ENCODE assay signal across 13 mouse cellular contexts in genomic region chr5:73265460-73265859, GRCm38 (mm10). TPM values are rescaled to one million over a fixed set of nuclear protein-coding genes. Genes with fewer than 3 reads are reported as not detected.
DNase-seq lines count a peak whose midpoint lies in the region; ATAC-seq lines count a peak whose summit lies in the region.
"Had no signal": no experiment of that assay in that cellular context is flagged by ENCODE, and none has a peak within 500 bp of the region (broad histone marks: within the 10 kb centered on the region; RNA-seq: fewer than 3 reads in every experiment).

No protein-coding gene starts in this region.

- H3K4me1 ChIP-seq in embryonic facial prominence, embryonic 12.5 days = no peaks in the 10 kb centered on the region
- H3K4me1 ChIP-seq: embryonic facial prominence, embryonic 13.5 days; limb, embryonic 15.5 days had no signal

- no peak overlapping the region for H3K4me3 ChIP-seq in embryonic facial prominence, embryonic 12.5 days
- H3K4me3 ChIP-seq: embryonic facial prominence, embryonic 13.5 days; heart, embryonic 15.5 days; limb, embryonic 15.5 days; myocyte had no signal

- peaks cover 3% of the 10 kb centered on the region; the same call in 1 of the 2 replicates for H3K9me3 ChIP-seq in embryonic facial prominence, embryonic 12.5 days
- H3K9me3 ChIP-seq: embryonic facial prominence, embryonic 13.5 days; heart, embryonic 15.5 days; limb, embryonic 15.5 days had no signal

- no peak for ATAC-seq in embryonic facial prominence, embryonic 12.5 days (ENCODE audit: insufficient number of reproducible peaks, insufficient read depth, low FRiP score, low TSS enrichment)
- peak; percentile 47; the same call in 1 of the 2 replicates for ATAC-seq in megakaryocyte, adult 5-6 weeks (ENCODE audit: poor library complexity, severe bottlenecking)

- no peaks in the 10 kb centered on the region for H3K36me3 ChIP-seq in embryonic facial prominence, embryonic 12.5 days
- H3K36me3 ChIP-seq: embryonic facial prominence, embryonic 13.5 days; heart, embryonic 15.5 days; limb, embryonic 15.5 days had no signal

- WGBS in embryonic facial prominence, embryonic 12.5 days = 15% methylated on average over 5 of the region's 5 CpGs

- peak; percentile 15 for DNase-seq in adrenal gland, postnatal 14 days
- DNase-seq in adrenal gland, postnatal 4 days (ENCODE audit: low spot score in 2 of 2) = no peak
- peak; percentile 31 for DNase-seq in 3T3-L1 (ENCODE audit: low read depth, low spot score)
- DNase-seq in retina, postnatal 1 day = no peak
- DNase-seq in frontal cortex, postnatal 10 days (ENCODE audit: low spot score in 2 of 2) = no peak
- no peak for DNase-seq in cerebellum, adult 11 months
- DNase-seq: adrenal gland, adult 8-10 months had no signal

- H3K27ac ChIP-seq in embryonic facial prominence, embryonic 12.5 days = 0 out of 2 replicates have a peak overlapping the region, but pooled peaks have one; percentile 25
- H3K27ac ChIP-seq: embryonic facial prominence, embryonic 13.5 days; heart, embryonic 15.5 days; limb, embryonic 15.5 days had no signal

- no peak overlapping the region for H3K9ac ChIP-seq in embryonic facial prominence, embryonic 12.5 days
- H3K9ac ChIP-seq: embryonic facial prominence, embryonic 13.5 days; heart, embryonic 15.5 days; limb, embryonic 15.5 days had no signal

- no peak overlapping the region for H3K4me2 ChIP-seq in embryonic facial prominence, embryonic 12.5 days (replicated peaks)
- H3K4me2 ChIP-seq: embryonic facial prominence, embryonic 13.5 days; heart, embryonic 15.5 days; limb, embryonic 15.5 days had no signal

- H3K27me3 ChIP-seq in embryonic facial prominence, embryonic 12.5 days = no peaks in the 10 kb centered on the region
- H3K27me3 ChIP-seq: embryonic facial prominence, embryonic 13.5 days; heart, embryonic 15.5 days; limb, embryonic 15.5 days had no signal

RNA-seq across cellular contexts. Expression of gene Fryl, which starts 9.0 kb away (rescaled TPM):
- 43.0 and 55.1 TPM in 2 replicates for total RNA-seq in adrenal gland, postnatal 14 days (2021)
- 10 to 100 TPM; 49.7 to 55.7 TPM for total RNA-seq in adrenal gland, postnatal 4 days (2021)
- polyA plus RNA-seq in embryonic facial prominence, embryonic 12.5 days (2016; fragmentation: Nextera tagmentation; extraction: Ambion mirVana) = 28.6 and 28.7 TPM in 2 replicates
- total RNA-seq in megakaryocyte, adult 5-6 weeks (2015) = 56.7 and 59.1 TPM in 2 replicates
- total RNA-seq in megakaryocyte, adult 5-6 weeks (2017) = 79.8 and 80.9 TPM in 2 replicates

RNA-seq across cellular contexts. Expression of gene Ociad1, which starts 27.1 kb away (rescaled TPM):
- total RNA-seq in adrenal gland, postnatal 14 days (2021) = 226 and 236 TPM in 2 replicates
- total RNA-seq in adrenal gland, postnatal 4 days (2021) = 100 to 1,000 TPM; 203 to 214 TPM
- 207 and 219 TPM in 2 replicates for polyA plus RNA-seq in embryonic facial prominence, embryonic 12.5 days (2016; fragmentation: Nextera tagmentation; extraction: Ambion mirVana)
- 231 and 236 TPM in 2 replicates for total RNA-seq in megakaryocyte, adult 5-6 weeks (2015)
- 172 and 182 TPM in 2 replicates for total RNA-seq in megakaryocyte, adult 5-6 weeks (2017)

Comparison
In these comparisons a context has a peak if more than half of its experiments do, and no peak if none do; other contexts are left out.
1. DNase-seq: peak in adrenal gland, postnatal 14 days (single experiment) and 3T3-L1 (single experiment); none in adrenal gland, postnatal 4 days (0 of 2), retina, postnatal 1 day (single experiment), frontal cortex, postnatal 10 days (0 of 2) and cerebellum, adult 11 months (single experiment).